Mouse (Mus musculus) 416B (cell line): Measurements from ENCODE around the gene Vps16.

Source experiments
- DNase-seq: peaks from one replicate; pipeline ENCODE4 v3.0.0; 2011; ENCODE audit warnings: low read depth

Vps16 gene

GRCm38 (mm10) chr2:130424126-130424853 is at the start of gene Vps16, which contains the start of gene Pced1a:
TSS of gene Vps16 (plus strand) at chr2:130424339.
TSS of gene Pced1a (minus strand) at chr2:130424701.
- peak; percentile 93 for DNase-seq

GRCm38 (mm10) chr2:130374951-130375350 is 49.2 kb upstream of the Vps16 start:
- DNase-seq = no peak

- DNase-seq = peak; percentile 19
Observed at GRCm38 (mm10) chr2:130383205-130383604, 40.9 kb upstream of the Vps16 start.

GRCm38 (mm10) chr2:130383895-130384294 is 40.2 kb upstream of the Vps16 start:
- DNase-seq = no peak

GRCm38 (mm10) chr2:130386212-130386611 is 37.9 kb upstream of the Vps16 start:
- no peak for DNase-seq

GRCm38 (mm10) chr2:130388796-130389195 is 35.3 kb upstream of the Vps16 start:
- DNase-seq = peak; percentile 78

GRCm38 (mm10) chr2:130390993-130391625 is 33.0 kb upstream of the Vps16 start:
- DNase-seq = no peak

GRCm38 (mm10) chr2:130392836-130393235 is 31.3 kb upstream of the Vps16 start:
- DNase-seq = no peak

GRCm38 (mm10) chr2:130395696-130396095 is 28.4 kb upstream of the Vps16 start:
- no peak for DNase-seq

- no peak for DNase-seq
Observed at GRCm38 (mm10) chr2:130397186-130397985, 26.8 kb upstream of the Vps16 start, which contains the start of gene Cpxm1. TSS of gene Cpxm1 (minus strand) at chr2:130397574.

GRCm38 (mm10) chr2:130398091-130398490 is 26.0 kb upstream of the Vps16 start:
- DNase-seq = no peak

- no peak for DNase-seq
Observed at GRCm38 (mm10) chr2:130400046-130400445, 24.1 kb upstream of the Vps16 start.

GRCm38 (mm10) chr2:130401891-130402290 is 22.2 kb upstream of the Vps16 start:
- DNase-seq = no peak

- DNase-seq = no peak
Observed at GRCm38 (mm10) chr2:130404939-130405338, 19.2 kb upstream of the Vps16 start, which contains the start of the genes Gm28372 and 1700020A23Rik. TSS of gene Gm28372 (plus strand) at chr2:130405239. TSS of gene 1700020A23Rik (plus strand) at chr2:130405259.

- DNase-seq = no peak
Observed at GRCm38 (mm10) chr2:130406178-130406577, 18.0 kb upstream of the Vps16 start, which contains the start of gene Tmem239. TSS of gene Tmem239 (plus strand) at chr2:130406478.

- no peak for DNase-seq
Observed at GRCm38 (mm10) chr2:130408194-130408593, 15.9 kb upstream of the Vps16 start.

GRCm38 (mm10) chr2:130411558-130412495 is 12.3 kb upstream of the Vps16 start:
- peak; percentile 62 for DNase-seq

GRCm38 (mm10) chr2:130412775-130413174 is 11.4 kb upstream of the Vps16 start:
- DNase-seq = no peak

- DNase-seq = peak; percentile 57
Observed at GRCm38 (mm10) chr2:130414094-130414856, 9.9 kb upstream of the Vps16 start.
